Mouse (Mus musculus): Measurements from ENCODE around the gene Zfp146. TPM values are rescaled to one million over a fixed set of nuclear protein-coding genes. Genes with fewer than 3 reads are reported as not detected.

Zfp146 gene
- polyA plus RNA-seq, 1 experiment from 2014 or later = 10.5 TPM

DNA sequence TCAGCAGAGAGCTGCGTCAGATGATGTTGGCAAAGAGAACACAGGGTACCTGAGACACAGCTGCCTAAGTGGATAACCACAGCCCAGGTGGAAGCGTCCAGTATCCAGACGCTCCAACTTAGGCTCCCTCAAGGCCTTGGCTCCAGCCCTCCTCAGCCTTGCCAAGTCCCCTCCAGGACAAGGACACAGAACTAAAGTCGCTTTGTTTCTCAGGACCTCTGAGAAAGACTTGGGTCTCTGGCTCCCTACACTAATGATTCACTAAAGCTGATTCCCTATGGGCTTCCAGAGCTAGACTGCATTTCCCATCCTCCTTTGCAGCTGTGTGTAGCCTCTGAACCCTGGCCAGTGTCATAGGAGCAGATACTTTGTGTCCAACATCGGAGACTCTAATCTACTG is 30.6 kb upstream of the Zfp146 start:
- no peaks in the 10 kb centered on the region for H3K27me3 ChIP-seq (replicated peaks)
- H3K9ac ChIP-seq = no peak overlapping the region
- no peak overlapping the region for H3K4me2 ChIP-seq
- no peak overlapping the region for H3K27ac ChIP-seq (ENCODE audit: poor library complexity, severe bottlenecking)
- peaks cover 12% of the 10 kb centered on the region for H3K4me1 ChIP-seq (replicated peaks)
- 73% methylated on average over 5 of the region's 5 CpGs for WGBS
- H3K36me3 ChIP-seq = no peaks in the 10 kb centered on the region
- no peak for ATAC-seq (ENCODE audit: insufficient number of reproducible peaks, low FRiP score)
- H3K9me3 ChIP-seq (replicated peaks) = no peaks in the 10 kb centered on the region
- no peak overlapping the region for H3K4me3 ChIP-seq

DNA sequence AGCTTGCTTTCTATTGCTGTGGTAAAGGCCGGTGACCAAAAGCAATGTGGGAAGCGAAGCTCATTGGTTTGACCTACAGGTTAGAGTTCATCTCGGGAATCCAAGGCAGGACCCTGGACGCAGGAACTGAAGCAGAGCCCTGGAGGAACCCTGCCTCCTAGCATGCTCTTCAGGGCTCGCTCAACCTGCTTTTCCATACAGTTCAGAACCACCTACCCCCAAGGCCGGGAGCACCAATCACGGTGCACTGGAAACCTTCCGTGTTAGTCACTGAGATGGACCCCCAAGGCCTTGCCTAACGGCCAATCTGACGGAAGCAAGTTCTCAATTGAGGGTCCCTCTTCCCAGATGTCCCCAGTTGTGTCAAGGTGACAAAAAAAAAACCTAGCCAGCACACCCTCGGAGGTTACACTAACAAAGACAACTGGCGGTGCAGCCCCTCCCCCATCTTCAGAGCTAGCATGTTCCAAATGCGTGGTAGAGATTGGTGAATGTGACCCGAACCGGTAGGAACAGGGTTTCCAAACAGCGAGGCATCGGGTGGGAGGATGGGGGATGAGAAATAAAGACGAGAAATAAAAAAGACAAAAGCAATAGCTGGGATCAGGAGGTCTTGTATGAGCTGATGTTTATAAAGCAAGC is 30.1 kb upstream of the Zfp146 start:
- 73% methylated on average over 18 of the region's 18 CpGs for WGBS
- no peaks in the 10 kb centered on the region for H3K9me3 ChIP-seq (replicated peaks)
- ATAC-seq (ENCODE audit: insufficient number of reproducible peaks, low FRiP score) = no peak

GRCm38 (mm10) chr7:30198481-30198971 is 29.0 kb upstream of the Zfp146 start, which contains the start of gene Capns1:
Gene Capns1, minus strand, starts transcription at chr7:30198811.
- H3K4me2 ChIP-seq = peak within 1 kb of the TSS; percentile 32
- H3K4me1 ChIP-seq (replicated peaks) = peaks cover 8% of the 10 kb centered on the region
- H3K4me3 ChIP-seq = 0 out of 2 replicates have a peak within 1 kb of the TSS, but pooled peaks have one; percentile 4
- no peak for ATAC-seq (ENCODE audit: insufficient number of reproducible peaks, low FRiP score)
- no peaks in the 10 kb centered on the region for H3K36me3 ChIP-seq
- no peak within 1 kb of the TSS for H3K9ac ChIP-seq
- H3K9me3 ChIP-seq (replicated peaks) = no peaks in the 10 kb centered on the region
- H3K27ac ChIP-seq (ENCODE audit: poor library complexity, severe bottlenecking) = no peak within 1 kb of the TSS
- H3K27me3 ChIP-seq (replicated peaks) = no peaks in the 10 kb centered on the region
- 7% methylated on average over 8 of the region's 8 CpGs for WGBS

More for the DNA sequence above, 30.1 kb upstream of the Zfp146 start:
- peaks cover 11% of the 10 kb centered on the region for H3K4me1 ChIP-seq (replicated peaks)
- no peak overlapping the region for H3K4me3 ChIP-seq
- no peak overlapping the region for H3K27ac ChIP-seq (ENCODE audit: poor library complexity, severe bottlenecking)
- no peak overlapping the region for H3K4me2 ChIP-seq
- H3K27me3 ChIP-seq (replicated peaks) = no peaks in the 10 kb centered on the region
- H3K36me3 ChIP-seq = no peaks in the 10 kb centered on the region
- H3K9ac ChIP-seq = no peak overlapping the region

GRCm38 (mm10) chr7:30197592-30198129 is 28.1 kb upstream of the Zfp146 start:
- WGBS = 56% methylated on average over 5 of the region's 5 CpGs
- H3K27ac ChIP-seq (ENCODE audit: poor library complexity, severe bottlenecking) = no peak overlapping the region

DNA sequence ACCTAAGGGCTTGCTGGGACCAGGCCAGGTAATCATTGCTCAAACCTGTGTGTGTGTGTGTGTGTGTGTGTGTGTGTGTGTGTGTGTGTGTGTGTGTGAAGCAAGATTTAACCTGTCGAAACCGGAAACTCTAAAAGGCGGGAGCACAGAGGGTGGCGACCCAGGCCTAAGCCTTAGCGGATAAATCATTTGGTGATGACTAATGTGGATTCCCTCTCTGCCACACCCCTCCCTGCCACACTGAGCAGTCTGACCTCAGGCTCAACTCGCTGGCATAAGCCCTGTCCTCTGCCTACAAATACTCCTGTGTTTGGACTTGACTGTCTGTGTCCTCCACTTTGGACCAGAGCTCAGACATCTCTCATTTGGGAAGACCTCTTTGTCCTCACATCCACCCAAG is 26.6 kb upstream of the Zfp146 start:
- Histone ChIP-seq H3K27me3 (replicated peaks) (no peaks in the 10 kb centered on the region), H3K4me1 (replicated peaks) (peaks cover 15% of the 10 kb centered on the region), H3K9me3 (replicated peaks) (no peaks in the 10 kb centered on the region), H3K36me3 (peaks cover 16% of the 10 kb centered on the region), H3K27ac (ENCODE audit: poor library complexity, severe bottlenecking) (no peak overlapping the region), H3K9ac (no peak overlapping the region), H3K4me2 (no peak overlapping the region), H3K4me3 (no peak overlapping the region)
- 72% methylated on average over 6 of the region's 6 CpGs for WGBS
- no peak for ATAC-seq (ENCODE audit: insufficient number of reproducible peaks, low FRiP score)

More at GRCm38 (mm10) chr7:30197592-30198129, 28.1 kb upstream of the Zfp146 start:
- Histone ChIP-seq H3K9ac (no peak overlapping the region), H3K4me2 (no peak overlapping the region), H3K27me3 (replicated peaks) (no peaks in the 10 kb centered on the region), H3K36me3 (peaks cover under 1% of the 10 kb centered on the region; the same call in 1 of the 2 replicates), H3K4me1 (replicated peaks) (peaks cover 13% of the 10 kb centered on the region), H3K9me3 (replicated peaks) (no peaks in the 10 kb centered on the region), H3K4me3 (no peak overlapping the region)
- no peak for ATAC-seq (ENCODE audit: insufficient number of reproducible peaks, low FRiP score)

DNA sequence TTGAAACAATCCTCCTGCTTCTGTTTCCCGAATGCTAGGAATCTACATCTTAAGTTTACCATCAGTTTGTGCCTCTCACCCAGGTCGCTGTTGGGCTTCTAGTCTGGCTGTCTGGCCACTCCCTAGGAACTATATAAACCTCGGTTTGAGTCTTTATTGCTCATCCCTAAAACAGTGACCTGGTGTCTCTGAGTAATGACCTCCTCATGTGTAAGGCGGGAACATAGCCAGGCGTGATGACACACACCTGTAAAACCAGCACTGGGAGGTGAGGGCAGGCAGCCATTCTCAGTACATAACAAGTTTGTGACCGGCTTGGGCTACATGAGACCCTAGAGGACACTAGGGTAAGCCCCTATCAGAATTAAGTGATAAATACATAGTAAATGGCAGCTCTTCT is 25.9 kb upstream of the Zfp146 start:
- H3K9me3 ChIP-seq (replicated peaks) = no peaks in the 10 kb centered on the region
- no peak for ATAC-seq (ENCODE audit: insufficient number of reproducible peaks, low FRiP score)
- peak overlapping the region; percentile 66; the same call in 1 of the 2 replicates for H3K4me3 ChIP-seq
- no peak overlapping the region for H3K27ac ChIP-seq (ENCODE audit: poor library complexity, severe bottlenecking)
- peaks cover 15% of the 10 kb centered on the region for H3K4me1 ChIP-seq (replicated peaks)
- H3K9ac ChIP-seq = no peak overlapping the region
- peaks cover 23% of the 10 kb centered on the region for H3K36me3 ChIP-seq
- peak overlapping the region; percentile 86 for H3K4me2 ChIP-seq
- WGBS = 64% methylated on average over 6 of the region's 6 CpGs
- H3K27me3 ChIP-seq (replicated peaks) = no peaks in the 10 kb centered on the region

DNA sequence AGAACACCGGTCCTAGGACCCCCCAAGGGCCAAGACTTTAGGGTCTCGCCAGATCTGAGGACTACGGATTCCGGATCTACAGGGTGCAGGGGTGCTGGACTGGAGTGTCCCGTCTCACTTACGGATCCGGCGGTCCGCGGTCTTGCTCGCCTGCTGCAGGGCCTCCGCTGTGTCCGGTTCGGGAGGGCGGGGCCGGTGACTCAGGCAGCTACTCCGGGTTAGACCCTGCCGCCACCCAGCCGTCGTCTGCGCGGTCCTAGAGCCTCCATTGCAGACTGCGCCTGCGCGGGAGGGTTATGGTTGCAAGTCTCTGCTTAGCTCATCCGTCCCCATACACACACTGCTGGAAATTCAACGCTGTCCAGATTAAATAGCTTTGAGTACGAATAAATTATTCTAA is 25.3 kb upstream of the Zfp146 start:
- Histone ChIP-seq H3K9me3 (replicated peaks) (no peaks in the 10 kb centered on the region), H3K36me3 (peaks cover 29% of the 10 kb centered on the region), H3K4me1 (replicated peaks) (peaks cover 15% of the 10 kb centered on the region), H3K4me2 (peak overlapping the region; percentile 86), H3K27me3 (replicated peaks) (no peaks in the 10 kb centered on the region), H3K4me3 (peak overlapping the region; percentile 66), H3K27ac (ENCODE audit: poor library complexity, severe bottlenecking) (peak overlapping the region; percentile 87), H3K9ac (peak overlapping the region; percentile 89)
- 0% methylated on average over 28 of the region's 28 CpGs for WGBS
- peak; percentile 90 for ATAC-seq (ENCODE audit: insufficient number of reproducible peaks, low FRiP score)

GRCm38 (mm10) chr7:30194101-30194831 is 24.7 kb upstream of the Zfp146 start:
- Histone ChIP-seq H3K4me3 (peak overlapping the region; percentile 66), H3K4me2 (peak overlapping the region; percentile 86), H3K36me3 (peaks cover 33% of the 10 kb centered on the region), H3K27ac (ENCODE audit: poor library complexity, severe bottlenecking) (peak overlapping the region; percentile 87), H3K4me1 (replicated peaks) (peaks cover 15% of the 10 kb centered on the region), H3K27me3 (replicated peaks) (no peaks in the 10 kb centered on the region), H3K9ac (peak overlapping the region; percentile 89), H3K9me3 (replicated peaks) (no peaks in the 10 kb centered on the region)
- under 1% methylated on average over 26 of the region's 26 CpGs for WGBS
- peak; percentile 15 for ATAC-seq (ENCODE audit: insufficient number of reproducible peaks, low FRiP score)

- Histone ChIP-seq H3K4me3 (peak overlapping the region; percentile 66), H3K27ac (ENCODE audit: poor library complexity, severe bottlenecking) (peak overlapping the region; percentile 87), H3K9ac (peak overlapping the region; percentile 89), H3K27me3 (replicated peaks) (no peaks in the 10 kb centered on the region), H3K4me1 (replicated peaks) (peaks cover 15% of the 10 kb centered on the region), H3K4me2 (peak overlapping the region; percentile 86), H3K36me3 (peaks cover 39% of the 10 kb centered on the region), H3K9me3 (replicated peaks) (no peaks in the 10 kb centered on the region)
- WGBS = 1% methylated on average over 26 of the region's 26 CpGs
- peak; percentile 83 for ATAC-seq (ENCODE audit: insufficient number of reproducible peaks, low FRiP score)
These were observed 24.1 kb upstream of the Zfp146 start for GRCm38 (mm10) chr7:30193581-30194100.

- Histone ChIP-seq H3K4me2 (peak overlapping the region; percentile 86), H3K27ac (ENCODE audit: poor library complexity, severe bottlenecking) (0 out of 2 replicates have a peak overlapping the region, but pooled peaks have one; percentile 87), H3K36me3 (peaks cover 46% of the 10 kb centered on the region), H3K27me3 (replicated peaks) (no peaks in the 10 kb centered on the region), H3K4me3 (peak overlapping the region; percentile 66), H3K9me3 (replicated peaks) (no peaks in the 10 kb centered on the region), H3K9ac (peak overlapping the region; percentile 89), H3K4me1 (replicated peaks) (peaks cover 15% of the 10 kb centered on the region)
- WGBS = 28% methylated on average over 9 of the region's 9 CpGs
- no peak for ATAC-seq (ENCODE audit: insufficient number of reproducible peaks, low FRiP score)
These were observed 23.5 kb upstream of the Zfp146 start for GRCm38 (mm10) chr7:30193013-30193412.

GRCm38 (mm10) chr7:30192088-30192487 is 22.5 kb upstream of the Zfp146 start:
- Histone ChIP-seq H3K4me2 (no peak overlapping the region), H3K9ac (no peak overlapping the region), H3K4me3 (0 out of 2 replicates have a peak overlapping the region, but pooled peaks have one; percentile 66), H3K36me3 (peaks cover 55% of the 10 kb centered on the region), H3K27me3 (replicated peaks) (no peaks in the 10 kb centered on the region), H3K27ac (ENCODE audit: poor library complexity, severe bottlenecking) (no peak overlapping the region), H3K4me1 (replicated peaks) (peaks cover 15% of the 10 kb centered on the region), H3K9me3 (replicated peaks) (no peaks in the 10 kb centered on the region)
- ATAC-seq (ENCODE audit: insufficient number of reproducible peaks, low FRiP score) = no peak
- 87% methylated on average over 12 of the region's 12 CpGs for WGBS
